Mouse (Mus musculus): Measurements from ENCODE around the gene Pi4kb. TPM values are rescaled to one million over a fixed set of nuclear protein-coding genes. Genes with fewer than 3 reads are reported as not detected.

Gene Pi4kb
- polyA plus RNA-seq, 1 experiment = 59.0 TPM

GRCm38 (mm10) chr3:95052959-95053358, 78.4 kb downstream of the Pi4kb start:
- TF ChIP-seq CTCF (IDR thresholded peaks at IDR 0.05; ENCODE audit: borderline replicate concordance, control insufficient read depth, extremely low read depth, insufficient read depth, low read length, poor library complexity) (no peak), POLR2A (IDR thresholded peaks at IDR 0.05; ENCODE audit: control insufficient read depth, extremely low read depth, insufficient read depth, low read length, poor library complexity) (no peak)
- 53% methylated on average over 1 of the region's 1 CpGs for whole genome bisulfite sequencing
- Histone ChIP-seq H3K27me3 (ENCODE audit: control insufficient read depth, insufficient read depth, low read length) (no peaks in the 10 kb centered on the region), H3K4me3 (ENCODE audit: control insufficient read depth, insufficient read depth, low read length) (no peak overlapping the region), H3K27ac (ENCODE audit: control insufficient read depth, insufficient read depth, low read length) (no peak overlapping the region), H3K4me1 (replicated peaks; ENCODE audit: control insufficient read depth, insufficient read depth, low read length) (no peaks in the 10 kb centered on the region), H3K36me3 (ENCODE audit: control insufficient read depth, insufficient read depth, low read length) (0 out of 2 replicates have a peak, but pooled peaks cover 2% of the 10 kb centered on the region)
- peak; percentile 59 for DNase-seq

- no peak for TF ChIP-seq POLR2A (IDR thresholded peaks at IDR 0.05; ENCODE audit: control insufficient read depth, extremely low read depth, insufficient read depth, low read length, poor library complexity)
- no peak for TF ChIP-seq CTCF (IDR thresholded peaks at IDR 0.05; ENCODE audit: borderline replicate concordance, control insufficient read depth, extremely low read depth, insufficient read depth, low read length, poor library complexity)
- peak; percentile 42 for DNase-seq
- no peaks in the 10 kb centered on the region for H3K27me3 ChIP-seq (ENCODE audit: control insufficient read depth, insufficient read depth, low read length)
- no peaks in the 10 kb centered on the region for H3K4me1 ChIP-seq (replicated peaks; ENCODE audit: control insufficient read depth, insufficient read depth, low read length)
- 0 out of 2 replicates have a peak, but pooled peaks cover 5% of the 10 kb centered on the region for H3K36me3 ChIP-seq (ENCODE audit: control insufficient read depth, insufficient read depth, low read length)
- no peak overlapping the region for H3K4me3 ChIP-seq (ENCODE audit: control insufficient read depth, insufficient read depth, low read length)
- H3K27ac ChIP-seq (ENCODE audit: control insufficient read depth, insufficient read depth, low read length) = no peak overlapping the region
- WGBS = 37% methylated on average over 3 of the region's 3 CpGs
Measured at GRCm38 (mm10) chr3:95053701-95054100, 79.2 kb downstream of the Pi4kb start.

GRCm38 (mm10) chr3:95054481-95055260, 80.1 kb downstream of the Pi4kb start:
- Histone ChIP-seq H3K27ac (ENCODE audit: control insufficient read depth, insufficient read depth, low read length) (no peak overlapping the region), H3K4me3 (ENCODE audit: control insufficient read depth, insufficient read depth, low read length) (no peak overlapping the region), H3K4me1 (replicated peaks; ENCODE audit: control insufficient read depth, insufficient read depth, low read length) (no peaks in the 10 kb centered on the region), H3K27me3 (ENCODE audit: control insufficient read depth, insufficient read depth, low read length) (no peaks in the 10 kb centered on the region), H3K36me3 (ENCODE audit: control insufficient read depth, insufficient read depth, low read length) (peaks cover 13% of the 10 kb centered on the region)
- 52% methylated on average over 10 of the region's 10 CpGs for WGBS
- no peak for DNase-seq
- TF ChIP-seq POLR2A (IDR thresholded peaks at IDR 0.05; ENCODE audit: control insufficient read depth, extremely low read depth, insufficient read depth, low read length, poor library complexity) = no peak
- TF ChIP-seq CTCF (IDR thresholded peaks at IDR 0.05; ENCODE audit: borderline replicate concordance, control insufficient read depth, extremely low read depth, insufficient read depth, low read length, poor library complexity) = no peak

- no peak overlapping the region for H3K27ac ChIP-seq (ENCODE audit: control insufficient read depth, insufficient read depth, low read length)
- H3K36me3 ChIP-seq (ENCODE audit: control insufficient read depth, insufficient read depth, low read length) = peaks cover 29% of the 10 kb centered on the region
- TF ChIP-seq CTCF (IDR thresholded peaks at IDR 0.05; ENCODE audit: borderline replicate concordance, control insufficient read depth, extremely low read depth, insufficient read depth, low read length, poor library complexity) (no peak), POLR2A (IDR thresholded peaks at IDR 0.05; ENCODE audit: control insufficient read depth, extremely low read depth, insufficient read depth, low read length, poor library complexity) (no peak)
- no peak for DNase-seq
- H3K27me3 ChIP-seq (ENCODE audit: control insufficient read depth, insufficient read depth, low read length) = no peaks in the 10 kb centered on the region
- no peaks in the 10 kb centered on the region for H3K4me1 ChIP-seq (replicated peaks; ENCODE audit: control insufficient read depth, insufficient read depth, low read length)
- H3K4me3 ChIP-seq (ENCODE audit: control insufficient read depth, insufficient read depth, low read length) = no peak overlapping the region
- WGBS = 96% methylated on average over 7 of the region's 7 CpGs
Measured at GRCm38 (mm10) chr3:95056275-95056674, 81.7 kb downstream of the Pi4kb start.

Other genes with a start within 250 kb of the Pi4kb start
- gene Cgn, start 188.2 kb upstream of the Pi4kb start, polyA plus RNA-seq (2012; rRNA removed) = 1.0 and 1.5 TPM in 2 replicates
- 69.6 and 73.6 TPM in 2 replicates for gene Pogz, start 137.2 kb upstream of the Pi4kb start, polyA plus RNA-seq (2012; rRNA removed)
- 314 and 384 TPM in 2 replicates for gene Psmb4, start 87.8 kb upstream of the Pi4kb start, polyA plus RNA-seq (2012; rRNA removed)
- 15.9 and 26.7 TPM in 2 replicates for gene Selenbp1, start 41.7 kb upstream of the Pi4kb start, polyA plus RNA-seq (2012; rRNA removed)
- 33.3 and 36.8 TPM in 2 replicates for gene Rfx5, start 20.7 kb upstream of the Pi4kb start, polyA plus RNA-seq (2012; rRNA removed)
- 57.1 and 61.2 TPM in 2 replicates for gene Zfp687, start 40.7 kb downstream of the Pi4kb start, polyA plus RNA-seq (2012; rRNA removed)
- gene Psmd4, start 67.9 kb downstream of the Pi4kb start, polyA plus RNA-seq (2012; rRNA removed) = 212 and 227 TPM in 2 replicates
- gene Pip5k1a, start 132.2 kb downstream of the Pi4kb start, polyA plus RNA-seq (2012; rRNA removed) = 36.5 and 37.8 TPM in 2 replicates
- gene Vps72, start 136.3 kb downstream of the Pi4kb start, polyA plus RNA-seq (2012; rRNA removed) = 77.1 and 78.4 TPM in 2 replicates
- gene Tmod4, start 149.7 kb downstream of the Pi4kb start, polyA plus RNA-seq (2012; rRNA removed) = 1.8 and 3.6 TPM in 2 replicates
- gene Scnm1, start 159.3 kb downstream of the Pi4kb start, polyA plus RNA-seq (2012; rRNA removed) = 56.4 and 63.8 TPM in 2 replicates
- 13.1 and 14.1 TPM in 2 replicates for gene Lysmd1, start 159.4 kb downstream of the Pi4kb start, polyA plus RNA-seq (2012; rRNA removed)
- 78.5 and 79.6 TPM in 2 replicates for gene Tnfaip8l2, start 167.6 kb downstream of the Pi4kb start, polyA plus RNA-seq (2012; rRNA removed)
- 12.0 and 14.0 TPM in 2 replicates for gene Sema6c, start 185.7 kb downstream of the Pi4kb start, polyA plus RNA-seq (2012; rRNA removed)
- 39.7 and 41.7 TPM in 2 replicates for gene Gabpb2, start 243.2 kb downstream of the Pi4kb start, polyA plus RNA-seq (2012; rRNA removed)